Mouse (Mus musculus): ENCODE results near the gene Adam15. TPM values are rescaled to one million over a fixed set of nuclear protein-coding genes. Genes with fewer than 3 reads are reported as not detected.
A peak's percentile ranks its signal among the peaks of the same experiment; 100 is the strongest.

Gene Adam15
- polyA plus RNA-seq, 1 experiment from 2014 or later, result 84.3 TPM

- Histone ChIP-seq H3K27me3 (peaks cover 42% of the 10 kb centered on the region), H3K4me1 (peaks cover 74% of the 10 kb centered on the region), H3K36me3 (no peaks in the 10 kb centered on the region), H3K9ac (no peak overlapping the region), H3K4me3 (replicated peaks) (peak overlapping the region; percentile 15; the same call in 1 of the 2 replicates), H3K27ac (no peak overlapping the region), H3K9me3 (replicated peaks) (no peaks in the 10 kb centered on the region), H3K4me2 (peak overlapping the region; percentile 78)
- no peak for ATAC-seq (replicated peaks; ENCODE audit: low FRiP score)
- 50% methylated on average over 6 of the region's 6 CpGs for WGBS
Measured at GRCm38 (mm10) chr3:89317246-89317645, 32.5 kb downstream of the Adam15 start.

DNA sequence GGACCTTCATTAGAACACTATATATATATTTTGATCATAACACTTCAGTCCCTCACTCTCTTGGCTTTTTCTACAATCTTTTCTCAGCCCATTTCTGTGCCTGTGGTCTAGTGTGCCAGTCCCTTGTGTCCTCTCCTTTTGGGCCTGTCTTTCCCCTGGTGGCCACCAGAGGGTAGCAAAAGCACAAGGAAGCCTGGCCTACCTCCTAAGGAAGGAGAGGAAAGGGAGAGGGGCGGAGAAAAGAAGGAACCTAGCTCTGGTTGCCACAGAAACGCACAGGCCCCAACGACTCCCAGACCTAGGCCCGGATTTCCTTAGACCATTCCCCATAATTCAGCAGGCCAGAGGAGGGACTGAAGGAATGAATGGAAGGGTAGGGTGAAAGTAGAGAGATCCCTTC, 33.0 kb downstream of the Adam15 start:
- Histone ChIP-seq H3K27ac (peak overlapping the region; percentile 18; the same call in 1 of the 2 replicates), H3K4me1 (peaks cover 70% of the 10 kb centered on the region), H3K4me3 (replicated peaks) (peak overlapping the region; percentile 42), H3K9me3 (replicated peaks) (no peaks in the 10 kb centered on the region), H3K27me3 (peaks cover 40% of the 10 kb centered on the region), H3K36me3 (no peaks in the 10 kb centered on the region), H3K9ac (no peak overlapping the region), H3K4me2 (peak overlapping the region; percentile 78)
- WGBS, result 4% methylated on average over 4 of the region's 4 CpGs
- peak; percentile 26 for ATAC-seq (replicated peaks; ENCODE audit: low FRiP score)

GRCm38 (mm10) chr3:89315930-89316831, 33.6 kb downstream of the Adam15 start:
- 0 out of 2 replicates have a peak overlapping the region, but pooled peaks have one; percentile 18 for H3K9ac ChIP-seq
- H3K4me2 ChIP-seq, result peak overlapping the region; percentile 78
- WGBS, result 12% methylated on average over 40 of the region's 40 CpGs
- peak; percentile 5; the same call in 1 of the 2 replicates for ATAC-seq (replicated peaks; ENCODE audit: low FRiP score)
- peaks cover 34% of the 10 kb centered on the region for H3K27me3 ChIP-seq
- H3K36me3 ChIP-seq, result no peaks in the 10 kb centered on the region
- H3K4me1 ChIP-seq, result peaks cover 64% of the 10 kb centered on the region
- H3K9me3 ChIP-seq (replicated peaks), result no peaks in the 10 kb centered on the region
- peak overlapping the region; percentile 18; the same call in 1 of the 2 replicates for H3K27ac ChIP-seq
- peak overlapping the region; percentile 42 for H3K4me3 ChIP-seq (replicated peaks)

DNA sequence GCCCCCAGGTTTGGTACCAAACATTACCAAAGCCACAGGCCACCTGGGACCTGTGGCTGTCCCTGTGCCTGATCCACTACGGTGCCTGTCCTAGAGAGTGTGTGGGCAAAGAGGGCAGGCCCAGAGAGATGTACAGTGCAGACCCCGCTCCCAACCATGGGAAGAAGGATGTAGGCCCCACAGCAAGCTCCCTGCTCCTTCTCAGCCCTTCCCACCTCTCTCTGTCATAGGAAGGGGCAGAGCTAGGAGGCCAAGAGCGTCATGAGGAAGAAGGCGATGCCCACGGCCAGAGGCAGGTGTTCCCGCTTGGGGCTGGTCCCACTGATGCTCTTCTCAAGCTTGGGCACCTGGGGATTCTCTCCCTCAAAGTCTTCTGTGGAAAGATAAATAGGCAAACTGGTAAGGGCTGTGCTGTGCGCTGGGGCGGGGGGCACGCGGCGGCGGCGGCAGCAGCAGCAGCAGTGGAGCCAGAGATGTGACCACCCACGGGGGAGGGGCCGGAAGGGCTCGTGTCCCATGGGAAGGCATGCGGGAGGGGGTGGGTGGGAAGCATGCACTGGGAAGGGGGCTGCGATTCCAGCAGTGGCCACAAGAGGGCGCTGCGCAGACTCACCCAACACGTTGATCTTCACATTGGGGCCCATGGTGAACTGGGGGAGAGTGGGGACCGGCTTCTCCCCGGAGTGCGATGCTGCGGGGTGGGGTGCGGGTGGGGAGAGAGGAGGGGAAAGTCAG, 34.4 kb downstream of the Adam15 start:
- Histone ChIP-seq H3K9ac (peak overlapping the region; percentile 51), H3K27ac (peak overlapping the region; percentile 46; the same call in 1 of the 2 replicates), H3K4me3 (replicated peaks) (peak overlapping the region; percentile 42), H3K9me3 (replicated peaks) (no peaks in the 10 kb centered on the region), H3K4me2 (peak overlapping the region; percentile 78), H3K36me3 (no peaks in the 10 kb centered on the region), H3K4me1 (peaks cover 55% of the 10 kb centered on the region), H3K27me3 (peaks cover 26% of the 10 kb centered on the region)
- 7% methylated on average over 26 of the region's 26 CpGs for WGBS
- peak; percentile 54 for ATAC-seq (replicated peaks; ENCODE audit: low FRiP score)

GRCm38 (mm10) chr3:89314791-89315190, 35.0 kb downstream of the Adam15 start:
- Histone ChIP-seq H3K4me2 (peak overlapping the region; percentile 78), H3K9me3 (replicated peaks) (no peaks in the 10 kb centered on the region), H3K9ac (no peak overlapping the region), H3K4me3 (replicated peaks) (peak overlapping the region; percentile 42; the same call in 1 of the 2 replicates), H3K27me3 (peaks cover 20% of the 10 kb centered on the region), H3K27ac (no peak overlapping the region), H3K4me1 (peaks cover 50% of the 10 kb centered on the region), H3K36me3 (no peaks in the 10 kb centered on the region)
- WGBS, result 42% methylated on average over 2 of the region's 2 CpGs
- ATAC-seq (replicated peaks; ENCODE audit: low FRiP score), result no peak

- Histone ChIP-seq H3K27me3 (peaks cover 16% of the 10 kb centered on the region), H3K36me3 (no peaks in the 10 kb centered on the region), H3K4me3 (replicated peaks) (no peak overlapping the region), H3K9me3 (replicated peaks) (no peaks in the 10 kb centered on the region), H3K27ac (no peak overlapping the region), H3K9ac (no peak overlapping the region), H3K4me1 (peaks cover 45% of the 10 kb centered on the region), H3K4me2 (no peak overlapping the region)
- WGBS, result 76% methylated on average over 5 of the region's 5 CpGs
- no peak for ATAC-seq (replicated peaks; ENCODE audit: low FRiP score)
Measured at GRCm38 (mm10) chr3:89314340-89314739, 35.5 kb downstream of the Adam15 start.

DNA sequence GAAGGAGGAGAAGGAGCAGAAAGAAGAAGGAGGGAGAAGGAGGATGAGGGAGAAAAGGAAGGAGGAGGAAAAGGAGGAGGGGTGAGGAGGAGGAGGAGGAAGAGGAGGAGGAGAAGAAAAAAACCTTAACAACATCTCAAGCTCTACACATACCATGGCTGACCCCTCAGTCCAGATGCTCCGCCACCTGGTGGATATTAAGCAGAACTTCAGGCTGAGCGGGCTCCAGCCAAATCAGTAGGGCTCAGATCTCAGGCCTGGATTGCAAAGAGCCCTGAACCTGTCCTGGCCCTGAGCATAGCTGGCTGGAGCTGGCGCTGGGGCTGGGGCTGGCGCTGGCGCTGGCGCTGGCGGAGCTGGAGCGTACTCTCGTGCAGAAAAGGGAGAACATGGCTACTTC, 41.7 kb downstream of the Adam15 start:
- Histone ChIP-seq H3K36me3 (no peaks in the 10 kb centered on the region), H3K27me3 (no peaks in the 10 kb centered on the region), H3K4me1 (peaks cover 12% of the 10 kb centered on the region), H3K4me2 (no peak overlapping the region), H3K9me3 (replicated peaks) (no peaks in the 10 kb centered on the region), H3K4me3 (replicated peaks) (no peak overlapping the region), H3K9ac (no peak overlapping the region), H3K27ac (no peak overlapping the region)
- WGBS, result 3% methylated on average over 9 of the region's 9 CpGs
- ATAC-seq (replicated peaks; ENCODE audit: low FRiP score), result peak; percentile 82

DNA sequence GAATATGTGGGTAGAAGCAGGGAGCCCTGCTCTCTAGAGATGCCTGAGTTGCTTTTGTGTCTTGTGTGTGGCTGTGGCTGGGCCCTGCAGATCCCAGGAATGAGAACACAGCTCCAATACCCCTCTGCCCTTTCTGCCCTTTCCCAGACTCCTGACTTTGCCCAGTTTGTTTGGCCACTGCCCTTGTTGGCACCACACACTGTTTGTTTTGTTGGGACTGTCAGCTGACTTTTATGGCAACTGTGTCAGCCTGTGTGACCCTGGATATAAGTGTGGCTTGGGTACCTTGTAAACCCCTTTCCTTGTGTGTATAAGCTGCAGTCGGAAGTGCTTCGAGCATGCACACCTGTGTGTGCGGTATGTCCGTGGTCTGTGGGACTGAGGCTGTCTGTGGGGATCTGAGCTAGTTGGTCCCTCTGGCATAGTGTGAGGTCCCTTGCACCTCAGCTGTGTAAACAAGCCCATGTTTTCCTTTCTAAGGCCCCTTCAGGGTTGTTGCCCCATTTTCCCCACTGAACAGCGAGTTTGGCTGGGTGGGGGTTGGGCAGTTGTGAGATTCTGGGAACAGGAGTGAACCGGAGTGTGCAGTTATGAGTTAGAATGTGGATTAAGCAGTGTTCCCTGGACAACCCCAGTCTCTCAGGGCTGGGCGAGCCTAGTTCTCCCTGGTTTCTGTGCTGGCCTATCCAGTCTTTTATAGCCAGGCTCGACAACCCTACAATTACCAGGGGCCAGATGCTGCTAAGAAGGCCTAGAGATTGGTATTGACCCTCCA, 44.1 kb downstream of the Adam15 start:
- H3K4me3 ChIP-seq (replicated peaks), result no peak overlapping the region
- 37% methylated on average over 8 of the region's 8 CpGs for WGBS
- no peaks in the 10 kb centered on the region for H3K9me3 ChIP-seq (replicated peaks)
- H3K27ac ChIP-seq, result peak overlapping the region; percentile 41; the same call in 1 of the 2 replicates
- no peak overlapping the region for H3K4me2 ChIP-seq
- no peak overlapping the region for H3K9ac ChIP-seq
- no peak for ATAC-seq (replicated peaks; ENCODE audit: low FRiP score)
- peaks cover 12% of the 10 kb centered on the region for H3K4me1 ChIP-seq
- no peaks in the 10 kb centered on the region for H3K27me3 ChIP-seq
- H3K36me3 ChIP-seq, result no peaks in the 10 kb centered on the region

DNA sequence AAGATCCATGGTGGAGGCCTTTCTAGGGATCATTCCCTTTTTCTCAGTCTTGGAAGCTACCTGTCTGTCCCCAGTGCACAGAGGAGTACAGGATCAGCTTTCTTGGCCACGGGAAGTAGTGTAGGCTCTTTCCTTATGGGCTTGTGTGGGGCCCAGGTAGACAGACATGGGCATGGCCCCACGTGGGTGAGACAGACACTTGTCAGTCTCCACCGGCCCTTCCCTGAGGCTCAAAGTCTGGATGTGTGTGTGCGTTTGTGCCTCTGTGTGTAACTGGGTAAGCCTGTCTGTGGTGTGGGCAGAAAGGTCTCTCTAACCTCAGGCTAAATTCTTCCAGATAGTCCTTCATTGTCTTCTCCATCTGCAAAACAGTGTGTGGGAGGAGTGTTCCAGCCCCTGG, 44.7 kb downstream of the Adam15 start:
- Histone ChIP-seq H3K9ac (no peak overlapping the region), H3K36me3 (no peaks in the 10 kb centered on the region), H3K27ac (peak overlapping the region; percentile 41; the same call in 1 of the 2 replicates), H3K4me3 (replicated peaks) (no peak overlapping the region), H3K4me1 (peaks cover 15% of the 10 kb centered on the region), H3K4me2 (no peak overlapping the region), H3K27me3 (no peaks in the 10 kb centered on the region), H3K9me3 (replicated peaks) (no peaks in the 10 kb centered on the region)
- ATAC-seq (replicated peaks; ENCODE audit: low FRiP score), result no peak
- 54% methylated on average over 4 of the region's 4 CpGs for WGBS

DNA sequence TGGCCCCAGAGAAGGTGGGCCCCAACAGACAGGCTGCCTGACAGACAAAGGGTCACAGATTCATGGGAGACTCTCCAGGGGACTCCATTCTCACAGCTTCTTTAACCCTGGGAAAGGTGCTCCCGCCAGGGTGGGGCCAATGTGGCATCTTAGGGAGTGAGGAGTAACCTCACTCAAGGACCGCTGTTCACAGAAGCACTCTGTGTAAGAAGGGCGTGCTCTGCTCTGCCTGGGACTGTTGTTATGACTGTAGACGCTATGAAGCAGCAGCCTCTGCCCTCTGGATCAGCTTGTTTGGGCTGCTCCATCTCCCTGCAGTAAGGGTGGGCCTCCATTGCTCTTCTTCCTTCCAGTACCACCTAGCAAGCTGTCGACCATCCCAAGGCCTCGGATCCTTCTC, 45.4 kb downstream of the Adam15 start:
- WGBS, result 70% methylated on average over 6 of the region's 6 CpGs
- no peak for ATAC-seq (replicated peaks; ENCODE audit: low FRiP score)
- H3K4me1 ChIP-seq, result peaks cover 21% of the 10 kb centered on the region
- no peak overlapping the region for H3K9ac ChIP-seq
- H3K27me3 ChIP-seq, result no peaks in the 10 kb centered on the region
- no peaks in the 10 kb centered on the region for H3K36me3 ChIP-seq
- no peak overlapping the region for H3K4me2 ChIP-seq
- no peaks in the 10 kb centered on the region for H3K9me3 ChIP-seq (replicated peaks)
- no peak overlapping the region for H3K27ac ChIP-seq
- no peak overlapping the region for H3K4me3 ChIP-seq (replicated peaks)

DNA sequence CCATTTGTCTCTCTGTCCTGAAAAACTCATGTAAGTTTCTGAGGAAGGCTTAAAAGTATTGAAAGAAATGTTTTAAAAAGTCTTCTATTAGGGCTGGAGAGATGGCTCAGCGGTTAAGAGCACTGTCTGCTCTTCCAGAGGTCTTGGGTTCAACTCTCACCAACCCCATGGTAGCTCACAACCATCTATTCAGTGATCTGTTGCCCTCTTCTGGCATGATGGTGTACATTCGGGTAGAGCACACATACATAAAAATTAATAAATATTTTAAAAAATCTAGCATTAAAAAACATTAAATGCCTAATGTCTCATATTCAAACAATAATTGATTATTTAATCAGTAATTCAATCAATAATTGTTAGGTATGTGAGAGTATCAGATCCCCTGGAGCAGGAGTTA, 49.3 kb downstream of the Adam15 start:
- H3K27ac ChIP-seq, result no peak overlapping the region
- 71% methylated on average over 2 of the region's 2 CpGs for WGBS
- no peak overlapping the region for H3K9ac ChIP-seq
- H3K9me3 ChIP-seq (replicated peaks), result no peaks in the 10 kb centered on the region
- H3K4me1 ChIP-seq, result peaks cover 19% of the 10 kb centered on the region
- H3K4me3 ChIP-seq (replicated peaks), result no peak overlapping the region
- no peaks in the 10 kb centered on the region for H3K27me3 ChIP-seq
- H3K4me2 ChIP-seq, result no peak overlapping the region
- no peaks in the 10 kb centered on the region for H3K36me3 ChIP-seq
- no peak for ATAC-seq (replicated peaks; ENCODE audit: low FRiP score)

All from kidney, embryonic 15.5 days (tissue).